Mouse (Mus musculus) intestine, embryonic 16.5 days (tissue): Measurements from ENCODE around the gene Tnfaip2. TPM values are rescaled to one million over a fixed set of nuclear protein-coding genes. Genes with fewer than 3 reads are reported as not detected.

Source experiments
- ATAC-seq: fragments of 200-750 bp; cut with Nextera tagmentation; 2 replicates; pipeline ENCODE4 v1.8.0; 2017; ENCODE audit warnings: moderate TSS enrichment, moderate library complexity
- H3K27ac ChIP-seq: fragments of 300-500 bp; sonication (generic); 2 replicates; pipeline ENCODE4 v1.5.1; 2014; ENCODE audit warnings: mild to moderate bottlenecking, low read length
- H3K27me3 ChIP-seq: fragments of 300-500 bp; sonication (generic); replicated peaks from 2 replicates; pipeline ENCODE4 v1.6.1; 2014; ENCODE audit warnings: low read length, control low read depth, mixed read lengths; ENCODE audit not compliant: control insufficient read depth, insufficient read depth
- H3K36me3 ChIP-seq: fragments of 300-500 bp; sonication (generic); 2 replicates; pipeline ENCODE4 v1.6.1; 2014; ENCODE audit warnings: low read length, control low read depth; ENCODE audit not compliant: control insufficient read depth, insufficient read depth
- H3K4me1 ChIP-seq: fragments of 300-500 bp; sonication (generic); 2 replicates; pipeline ENCODE4 v1.6.1; 2014; ENCODE audit warnings: low read length, control low read depth, mixed read lengths; ENCODE audit not compliant: control insufficient read depth, insufficient read depth
- H3K4me2 ChIP-seq: fragments of 300-500 bp; sonication (generic); 2 replicates; pipeline ENCODE4 v1.6.1; 2014; ENCODE audit warnings: low read depth, low read length, control low read depth
- H3K4me3 ChIP-seq: fragments of 300-500 bp; sonication (generic); 2 replicates; pipeline ENCODE4 v1.5.1; 2014; ENCODE audit warnings: mild to moderate bottlenecking, low read length
- H3K9ac ChIP-seq: fragments of 300-500 bp; sonication (generic); 2 replicates; pipeline ENCODE4 v1.6.1; 2014; ENCODE audit warnings: low read depth, low read length
- H3K9me3 ChIP-seq: fragments of 300-500 bp; sonication (generic); 2 replicates; pipeline ENCODE4 v1.6.1; 2016; ENCODE audit warnings: low read length, control low read depth; ENCODE audit not compliant: control insufficient read depth
- WGBS: fragments of 180-500 bp; shearing (Covaris S2); extraction: QIAGEN DNeasy Blood & Tissue Kit; methylation state at CpG from one replicate; pipeline ENCODE4 v1.1.7; 2014; 5-methylcytosine and 5-hydroxymethylcytosine counted together
- polyA plus RNA-seq: library from polyadenylated mRNA; unstranded; fragments of >200 nt; fragmentation: Nextera tagmentation; extraction: Ambion mirVana; gene quantifications from 2 replicates; pipeline ENCODE4 v1.2.1, GENCODE M21; 2015

The Tnfaip2 gene
- polyA plus RNA-seq, 1 experiment from 2014 or later = 3.5 TPM

DNA sequence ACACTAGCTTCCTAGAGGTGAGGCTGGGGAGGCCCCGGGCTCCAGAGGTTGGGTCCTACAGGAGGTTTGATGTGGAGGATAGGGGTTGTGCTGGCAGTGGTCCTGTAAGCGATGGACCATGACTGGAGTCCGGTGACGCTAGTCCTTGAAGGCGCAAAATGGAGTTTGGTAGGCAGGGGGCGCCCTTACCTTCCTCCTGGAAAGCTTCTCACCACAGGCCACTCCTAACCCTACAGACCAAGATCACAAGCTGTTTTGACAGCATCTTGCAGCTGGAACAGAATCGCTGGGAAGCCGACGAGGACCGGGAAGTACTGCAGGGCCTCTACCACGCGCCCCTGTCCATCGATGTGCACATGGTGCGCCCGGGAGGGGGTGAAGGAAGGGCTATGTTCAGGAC, 17.0 kb upstream of the Tnfaip2 start:
- no peak overlapping the region for H3K4me2 ChIP-seq
- peaks cover 40% of the 10 kb centered on the region for H3K4me1 ChIP-seq
- no peak overlapping the region for H3K4me3 ChIP-seq
- H3K9ac ChIP-seq = no peak overlapping the region
- H3K36me3 ChIP-seq = no peaks in the 10 kb centered on the region
- H3K27me3 ChIP-seq = peaks cover 58% of the 10 kb centered on the region
- 0 out of 2 replicates have a peak, but pooled peaks have one; percentile 3 for ATAC-seq
- 5% methylated on average over 15 of the region's 15 CpGs for WGBS
- H3K27ac ChIP-seq = no peak overlapping the region
- H3K9me3 ChIP-seq = no peaks in the 10 kb centered on the region

DNA sequence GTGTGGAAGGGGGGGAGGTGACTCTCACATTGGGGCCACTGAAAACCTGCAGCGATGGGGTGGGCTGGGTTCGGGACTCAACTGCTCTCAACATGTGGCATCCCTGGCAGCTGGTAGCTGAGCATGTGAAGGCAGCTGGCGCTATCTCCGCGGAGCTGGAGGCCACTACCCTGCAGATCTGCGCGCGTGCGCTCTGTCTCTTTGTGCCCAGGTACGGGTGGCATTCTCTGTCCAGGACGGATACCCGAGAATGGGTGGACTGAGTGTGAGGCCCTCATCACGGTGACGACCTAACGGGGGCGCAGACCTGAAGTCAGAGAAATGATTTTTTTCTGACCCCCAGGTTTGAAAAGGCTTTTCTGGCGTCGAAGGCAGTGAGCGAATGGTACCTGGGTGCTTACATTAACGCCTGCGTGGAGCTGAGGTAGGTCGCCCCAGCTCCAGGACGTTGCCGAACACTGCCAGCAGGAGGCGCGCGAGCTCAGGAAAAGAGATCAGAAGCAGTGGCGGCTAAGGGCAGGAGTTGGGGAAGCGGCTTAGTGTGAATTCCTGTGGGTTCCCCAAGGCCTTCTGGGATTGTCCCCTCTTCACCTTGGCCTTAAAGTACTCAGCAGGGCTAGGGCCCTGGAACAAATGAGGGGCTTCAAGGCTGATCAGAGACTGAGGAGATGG, 16.3 kb upstream of the Tnfaip2 start:
- 18% methylated on average over 29 of the region's 29 CpGs for WGBS
- Histone ChIP-seq H3K9me3 (no peaks in the 10 kb centered on the region), H3K4me3 (no peak overlapping the region), H3K4me2 (no peak overlapping the region), H3K9ac (no peak overlapping the region), H3K36me3 (no peaks in the 10 kb centered on the region), H3K4me1 (peaks cover 45% of the 10 kb centered on the region), H3K27me3 (peaks cover 64% of the 10 kb centered on the region), H3K27ac (no peak overlapping the region)
- peak; percentile 41 for ATAC-seq

DNA sequence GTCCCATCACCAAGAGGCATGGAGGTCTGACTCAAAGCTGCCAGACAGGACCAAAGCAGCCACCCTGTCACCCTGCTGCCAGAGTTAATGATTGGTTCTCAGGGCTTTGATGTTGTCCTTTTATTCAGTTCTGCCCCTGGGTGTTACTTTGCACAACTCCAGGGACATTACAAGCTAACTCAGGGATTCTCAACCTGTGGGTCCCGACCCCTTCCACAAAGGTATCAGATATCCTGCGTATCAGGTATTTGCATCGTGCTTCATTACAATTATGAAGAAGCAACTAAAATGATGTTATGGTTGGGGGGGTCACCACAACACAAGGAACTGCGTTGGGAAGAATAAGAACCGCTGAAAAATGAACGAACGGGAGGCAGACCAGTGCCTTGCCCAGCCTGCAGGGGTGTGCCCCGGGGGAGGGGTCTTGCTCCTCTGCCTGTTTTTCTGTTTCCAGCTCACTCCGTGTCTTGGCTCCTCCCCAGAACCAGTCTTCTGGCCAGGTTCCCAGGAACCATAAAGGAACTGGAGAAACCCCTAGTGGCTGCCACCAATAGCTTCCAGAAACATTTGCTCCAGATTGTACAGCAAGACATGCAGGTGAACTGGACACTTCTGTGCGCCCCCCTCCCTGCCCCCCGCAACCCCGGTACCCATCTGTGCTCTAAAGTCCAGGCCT, 14.7 kb upstream of the Tnfaip2 start:
- peaks cover 57% of the 10 kb centered on the region for H3K27me3 ChIP-seq
- no peak for ATAC-seq
- no peak overlapping the region for H3K4me3 ChIP-seq
- WGBS = 49% methylated on average over 12 of the region's 12 CpGs
- H3K27ac ChIP-seq = no peak overlapping the region
- H3K9ac ChIP-seq = no peak overlapping the region
- no peak overlapping the region for H3K4me2 ChIP-seq
- H3K4me1 ChIP-seq = peaks cover 43% of the 10 kb centered on the region
- H3K36me3 ChIP-seq = no peaks in the 10 kb centered on the region
- H3K9me3 ChIP-seq = no peaks in the 10 kb centered on the region

- peaks cover 47% of the 10 kb centered on the region for H3K4me1 ChIP-seq
- H3K4me3 ChIP-seq = no peak overlapping the region
- H3K36me3 ChIP-seq = no peaks in the 10 kb centered on the region
- peak overlapping the region; percentile 43; the same call in 1 of the 2 replicates for H3K27ac ChIP-seq
- no peak for ATAC-seq
- peaks cover 49% of the 10 kb centered on the region for H3K27me3 ChIP-seq
- no peaks in the 10 kb centered on the region for H3K9me3 ChIP-seq
- WGBS = 25% methylated on average over 8 of the region's 8 CpGs
- H3K4me2 ChIP-seq = 0 out of 2 replicates have a peak overlapping the region, but pooled peaks have one; percentile 21
- no peak overlapping the region for H3K9ac ChIP-seq
Measured at GRCm38 (mm10) chr12:111428364-111428763, 13.9 kb upstream of the Tnfaip2 start.

GRCm38 (mm10) chr12:111428961-111429911, 13.0 kb upstream of the Tnfaip2 start:
- ATAC-seq = peak; percentile 15; the same call in 1 of the 2 replicates
- Histone ChIP-seq H3K4me3 (peak overlapping the region; percentile 50), H3K27ac (peak overlapping the region; percentile 43; the same call in 1 of the 2 replicates), H3K36me3 (no peaks in the 10 kb centered on the region), H3K4me1 (peaks cover 47% of the 10 kb centered on the region), H3K9ac (peak overlapping the region; percentile 64), H3K4me2 (peak overlapping the region; percentile 83), H3K27me3 (peaks cover 41% of the 10 kb centered on the region), H3K9me3 (no peaks in the 10 kb centered on the region)
- WGBS = 1% methylated on average over 38 of the region's 40 CpGs

- Histone ChIP-seq H3K27me3 (peaks cover 37% of the 10 kb centered on the region), H3K36me3 (no peaks in the 10 kb centered on the region), H3K4me1 (peaks cover 52% of the 10 kb centered on the region), H3K4me2 (peak overlapping the region; percentile 83), H3K27ac (peak overlapping the region; percentile 23; the same call in 1 of the 2 replicates), H3K9ac (peak overlapping the region; percentile 64), H3K9me3 (no peaks in the 10 kb centered on the region), H3K4me3 (peak overlapping the region; percentile 50)
- no peak for ATAC-seq
- WGBS = 28% methylated on average over 27 of the region's 27 CpGs
Measured at GRCm38 (mm10) chr12:111430049-111430867, 12.0 kb upstream of the Tnfaip2 start.

- ATAC-seq = no peak
- Histone ChIP-seq H3K4me3 (no peak overlapping the region), H3K4me2 (no peak overlapping the region), H3K9ac (no peak overlapping the region), H3K27ac (no peak overlapping the region), H3K27me3 (peaks cover 31% of the 10 kb centered on the region), H3K9me3 (no peaks in the 10 kb centered on the region), H3K4me1 (peaks cover 47% of the 10 kb centered on the region), H3K36me3 (no peaks in the 10 kb centered on the region)
- WGBS = 42% methylated on average over 14 of the region's 14 CpGs
Measured at GRCm38 (mm10) chr12:111430868-111431817, 11.1 kb upstream of the Tnfaip2 start.

GRCm38 (mm10) chr12:111432097-111432496, 10.2 kb upstream of the Tnfaip2 start:
- H3K4me1 ChIP-seq = peaks cover 53% of the 10 kb centered on the region
- H3K27me3 ChIP-seq = peaks cover 34% of the 10 kb centered on the region
- H3K9ac ChIP-seq = no peak overlapping the region
- H3K4me3 ChIP-seq = no peak overlapping the region
- 0 out of 2 replicates have a peak, but pooled peaks have one; percentile 10 for ATAC-seq
- H3K9me3 ChIP-seq = no peaks in the 10 kb centered on the region
- no peak overlapping the region for H3K4me2 ChIP-seq
- no peaks in the 10 kb centered on the region for H3K36me3 ChIP-seq
- WGBS = 30% methylated on average over 4 of the region's 4 CpGs
- no peak overlapping the region for H3K27ac ChIP-seq
